Mouse (Mus musculus): ENCODE results near the gene Naa25. TPM values are rescaled to one million over a fixed set of nuclear protein-coding genes. Genes with fewer than 3 reads are reported as not detected.

The Naa25 gene
- polyA plus RNA-seq, 1 experiment = 5.2 TPM

- no peak for TF ChIP-seq GATA1 (IDR thresholded peaks at IDR 0.05; ENCODE audit: low read length)
These were observed 25.6 kb downstream of the Naa25 start for GRCm38 (mm10) chr5:121423297-121423696.

GRCm38 (mm10) chr5:121428954-121429353 lies 31.2 kb downstream of the Naa25 start:
- no peak for TF ChIP-seq GATA1 (IDR thresholded peaks at IDR 0.05; ENCODE audit: low read length)

GRCm38 (mm10) chr5:121438131-121438530 lies 40.4 kb downstream of the Naa25 start:
- TF ChIP-seq GATA1 (IDR thresholded peaks at IDR 0.05; ENCODE audit: low read length) = no peak

- TF ChIP-seq GATA1 (IDR thresholded peaks at IDR 0.05; ENCODE audit: low read length) = no peak
These were observed 41.0 kb downstream of the Naa25 start for GRCm38 (mm10) chr5:121438756-121439155.

GRCm38 (mm10) chr5:121443548-121443947 lies 45.8 kb downstream of the Naa25 start:
- no peak for TF ChIP-seq GATA1 (IDR thresholded peaks at IDR 0.05; ENCODE audit: low read length)

GRCm38 (mm10) chr5:121444870-121445269 lies 47.1 kb downstream of the Naa25 start:
- TF ChIP-seq GATA1 (IDR thresholded peaks at IDR 0.05; ENCODE audit: low read length) = no peak

GRCm38 (mm10) chr5:121448450-121448849 lies 50.7 kb downstream of the Naa25 start:
- TF ChIP-seq GATA1 (IDR thresholded peaks at IDR 0.05; ENCODE audit: low read length) = no peak

- TF ChIP-seq GATA1 (IDR thresholded peaks at IDR 0.05; ENCODE audit: low read length) = no peak
These were observed 52.2 kb downstream of the Naa25 start for GRCm38 (mm10) chr5:121449976-121450375.

- no peak for TF ChIP-seq GATA1 (IDR thresholded peaks at IDR 0.05; ENCODE audit: low read length)
These were observed 52.7 kb downstream of the Naa25 start for GRCm38 (mm10) chr5:121450476-121450875.

GRCm38 (mm10) chr5:121451203-121451602 lies 53.5 kb downstream of the Naa25 start:
- no peak for TF ChIP-seq GATA1 (IDR thresholded peaks at IDR 0.05; ENCODE audit: low read length)

- no peak for TF ChIP-seq GATA1 (IDR thresholded peaks at IDR 0.05; ENCODE audit: low read length)
These were observed 53.9 kb downstream of the Naa25 start, which contains the start of gene Tmem116 for GRCm38 (mm10) chr5:121451644-121452025. Gene Tmem116 (plus strand): TSS chr5:121451893.

- TF ChIP-seq GATA1 (IDR thresholded peaks at IDR 0.05; ENCODE audit: low read length) = no peak
These were observed 54.5 kb downstream of the Naa25 start, which contains the start of gene Erp29 for GRCm38 (mm10) chr5:121452026-121452869. Gene Erp29 (minus strand): TSS chr5:121452506.

GRCm38 (mm10) chr5:121452906-121453305 lies 55.2 kb downstream of the Naa25 start:
- TF ChIP-seq GATA1 (IDR thresholded peaks at IDR 0.05; ENCODE audit: low read length) = no peak

GRCm38 (mm10) chr5:121453743-121454502 lies 56.2 kb downstream of the Naa25 start:
- no peak for TF ChIP-seq GATA1 (IDR thresholded peaks at IDR 0.05; ENCODE audit: low read length)

- TF ChIP-seq GATA1 (IDR thresholded peaks at IDR 0.05; ENCODE audit: low read length) = no peak
These were observed 56.7 kb downstream of the Naa25 start for GRCm38 (mm10) chr5:121454503-121454782.

GRCm38 (mm10) chr5:121455510-121456265 lies 58.0 kb downstream of the Naa25 start:
- TF ChIP-seq GATA1 (IDR thresholded peaks at IDR 0.05; ENCODE audit: low read length) = no peak

All from G1E-ER4 (cell line).